Comparison of ENCODE assay signal across 7 mouse cellular contexts in genomic region chr2:127559070-127559966, GRCm38 (mm10). TPM values are rescaled to one million over a fixed set of nuclear protein-coding genes. Genes with fewer than 3 reads are reported as not detected.
DNase-seq lines count a peak whose midpoint lies in the region; ATAC-seq and TF ChIP-seq lines count a peak whose summit lies in the region.

No protein-coding gene starts in this region.

- WGBS in intestine, embryonic 14.5 days: 16% methylated on average over 18 of the region's 18 CpGs

- no peak overlapping the region; the same call in 1 of the 2 replicates for H3K4me3 ChIP-seq in cortical plate, adult 2 months (ENCODE audit: insufficient read depth, low read length)
- H3K4me3 ChIP-seq in intestine, embryonic 14.5 days (ENCODE audit: low read depth, low read length): 0 out of 2 replicates have a peak overlapping the region, but pooled peaks have one; percentile 3

- no peaks in the 10 kb centered on the region for H3K4me1 ChIP-seq in cortical plate, adult 2 months (ENCODE audit: control insufficient read depth, insufficient read depth, low read length)
- no peaks in the 10 kb centered on the region for H3K4me1 ChIP-seq in intestine, embryonic 14.5 days (replicated peaks; ENCODE audit: control insufficient read depth, insufficient read depth, low read length)

- no peaks in the 10 kb centered on the region; the same call in 1 of the 2 replicates for H3K27me3 ChIP-seq in intestine, embryonic 14.5 days (replicated peaks; ENCODE audit: control insufficient read depth, insufficient read depth, low read length)

- H3K9me3 ChIP-seq in intestine, embryonic 14.5 days (ENCODE audit: control insufficient read depth, low read length): no peaks in the 10 kb centered on the region

- TF ChIP-seq CTCF in cortical plate, adult 2 months (IDR thresholded peaks at IDR 0.05; ENCODE audit: extremely low read depth, insufficient read depth, low read length): peak; percentile 94

- peak; percentile 72 to 91 for DNase-seq in adrenal gland, adult (ENCODE audit: inconsistent age in 2 of 2, low spot score in 1 of 2)
- DNase-seq in gastrocnemius, postnatal 14 days: peak; percentile 81
- DNase-seq in intestine, embryonic 14.5 days (ENCODE audit: low spot score): peak; percentile 94
- DNase-seq in left cerebral cortex, postnatal 14 days (ENCODE audit: low spot score in 2 of 2): peak; percentile 98
- peak; percentile 94 for DNase-seq in mesoderm, embryonic 11.5 days (ENCODE audit: low read depth, low spot score)
- peak; percentile 89 to 90 for DNase-seq in right cerebral cortex, postnatal 36 days (ENCODE audit: low spot score in 2 of 2)

- H3K4me2 ChIP-seq in intestine, embryonic 14.5 days (ENCODE audit: low read length): peak overlapping the region; percentile 33

- H3K9ac ChIP-seq in intestine, embryonic 14.5 days (ENCODE audit: low read length): no peak overlapping the region

- no peak for TF ChIP-seq POLR2A in cortical plate, adult 2 months (IDR thresholded peaks at IDR 0.05; ENCODE audit: extremely low read depth, insufficient read depth, low read length)

- H3K36me3 ChIP-seq in intestine, embryonic 14.5 days (ENCODE audit: control insufficient read depth, insufficient read depth, low read length): no peaks in the 10 kb centered on the region

- peak; percentile 97 for ATAC-seq in intestine, embryonic 14.5 days (replicated peaks; ENCODE audit: low FRiP score, low TSS enrichment, low read depth)

- H3K27ac ChIP-seq in cortical plate, adult 2 months (ENCODE audit: insufficient read depth, low read length): no peak overlapping the region
- no peak overlapping the region for H3K27ac ChIP-seq in intestine, embryonic 14.5 days (ENCODE audit: low read depth)

- intact Hi-C loops in gastrocnemius, postnatal 14 days (cut with DNase I; ENCODE audit: low total_unique reads): loop anchor here (2.0 kb wide), 1 partner anchor 51 kb away; no protein-coding TSS in a partner anchor
- intact Hi-C loops in left cerebral cortex, postnatal 14 days (cut with DNase I): loop anchor here (1.0 to 5.0 kb wide), 3 partner anchors 52 to 197 kb away; partner anchors contain the start of gene Adra2b

RNA-seq across cellular contexts. Expression of gene Prom2, which starts 18.1 kb away (rescaled TPM):
- 0.17 and 0.21 TPM in 2 replicates for polyA plus RNA-seq in cortical plate, adult 2 months (2012; rRNA removed)
- total RNA-seq in gastrocnemius, postnatal 14 days (2021): not detected
- 1.1 TPM in 2 replicates for polyA plus RNA-seq in intestine, embryonic 14.5 days (2014; fragmentation: Nextera tagmentation; extraction: Ambion mirVana)
- total RNA-seq in left cerebral cortex, postnatal 14 days (2021): under 1 TPM; 0.08 to 0.18 TPM

RNA-seq across cellular contexts. Expression of gene Zfp661, which starts 27.6 kb away (rescaled TPM):
- 10.3 and 10.4 TPM in 2 replicates for polyA plus RNA-seq in cortical plate, adult 2 months (2012; rRNA removed)
- 1 to 10 TPM; 1.3 to 2.5 TPM for total RNA-seq in gastrocnemius, postnatal 14 days (2021)
- 4.0 and 4.4 TPM in 2 replicates for polyA plus RNA-seq in intestine, embryonic 14.5 days (2014; fragmentation: Nextera tagmentation; extraction: Ambion mirVana)
- 1 to 10 TPM; 7.4 to 7.7 TPM for total RNA-seq in left cerebral cortex, postnatal 14 days (2021)

RNA-seq across cellular contexts. Expression of gene Mrps5, which starts 27.7 kb away (rescaled TPM):
- 88.8 and 90.0 TPM in 2 replicates for polyA plus RNA-seq in cortical plate, adult 2 months (2012; rRNA removed)
- total RNA-seq in gastrocnemius, postnatal 14 days (2021): 10 to 100 TPM; 85.2 to 98.4 TPM
- polyA plus RNA-seq in intestine, embryonic 14.5 days (2014; fragmentation: Nextera tagmentation; extraction: Ambion mirVana): 154 and 155 TPM in 2 replicates
- total RNA-seq in left cerebral cortex, postnatal 14 days (2021): 100 to 1,000 TPM in 1 of 2 experiments, 10 to 100 TPM in 1; 84.7 to 103 TPM

RNA-seq across cellular contexts. Expression of gene Kcnip3, which starts 37.4 kb away (rescaled TPM):
- 109 and 110 TPM in 2 replicates for polyA plus RNA-seq in cortical plate, adult 2 months (2012; rRNA removed)
- total RNA-seq in gastrocnemius, postnatal 14 days (2021): under 1 TPM; 0.53 to 0.86 TPM
- polyA plus RNA-seq in intestine, embryonic 14.5 days (2014; fragmentation: Nextera tagmentation; extraction: Ambion mirVana): 7.6 and 7.8 TPM in 2 replicates
- 10 to 100 TPM; 81.4 to 96.2 TPM for total RNA-seq in left cerebral cortex, postnatal 14 days (2021)
